Mouse (Mus musculus): ENCODE measurements at regions not wholly inside any gene's neighbourhood (a gene's known extent, or its start where the extent isn't known, plus 50 kb on each side); places are given as distances from the start of the nearest gene placed in this dataset.

GRCm38 (mm10) chr13:90584766-90585165 is 320.4 kb downstream of the Atp6ap1l start:
- DNase-seq = no peak

DNA sequence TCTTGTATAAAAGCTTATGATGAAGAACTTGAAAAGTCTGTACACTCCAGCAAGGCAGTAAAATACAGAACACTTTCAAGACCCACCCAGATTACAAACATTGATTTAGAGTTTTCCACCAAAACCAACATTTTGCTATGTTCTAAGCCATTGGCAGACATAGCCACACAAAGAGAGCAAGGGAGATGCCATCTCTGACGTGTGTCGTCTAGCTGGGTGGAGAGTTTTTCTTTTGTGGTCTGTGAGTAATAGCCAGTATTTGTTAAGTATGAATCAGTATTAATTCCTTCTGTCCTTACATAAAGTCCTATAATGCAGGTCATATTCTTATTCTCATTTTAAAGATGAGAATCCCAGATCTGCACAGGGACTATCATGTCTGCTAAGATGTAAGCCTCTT is 329.8 kb downstream of the Atp6ap1l start:
- DNase-seq = no peak

- DNase-seq = no peak
These were observed 332.6 kb downstream of the Atp6ap1l start for GRCm38 (mm10) chr13:90572580-90572979.

DNA sequence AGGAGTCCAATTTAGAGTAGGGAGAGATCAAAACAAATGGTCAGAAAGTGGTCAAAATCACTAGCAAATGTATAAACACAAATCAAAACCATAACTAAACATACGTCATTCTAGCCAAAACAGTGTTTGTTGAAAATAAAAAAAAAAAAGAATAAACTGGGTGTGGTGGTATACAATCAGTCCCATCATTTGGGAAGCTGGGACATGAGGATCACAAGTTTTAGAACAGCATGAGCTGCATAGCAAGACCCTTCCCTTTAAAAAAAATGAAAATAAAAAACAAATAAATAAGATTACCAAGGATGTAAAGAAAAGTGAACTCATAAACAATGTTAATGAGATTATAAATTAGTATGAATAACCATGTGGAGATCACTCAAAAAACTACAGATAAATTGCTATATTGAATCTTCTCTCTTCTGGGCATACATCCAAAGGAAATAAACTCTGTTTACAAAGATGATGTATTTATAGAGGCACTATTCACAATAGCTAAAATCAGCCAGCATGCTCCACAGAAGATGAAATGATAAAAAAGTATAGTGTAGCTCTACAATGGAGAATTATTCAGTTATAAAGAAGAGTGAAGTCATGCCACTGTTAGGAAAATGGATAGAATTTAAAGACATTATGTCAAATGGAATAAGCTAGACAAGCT is 341.8 kb downstream of the Atp6ap1l start:
- DNase-seq = no peak

GRCm38 (mm10) chr13:90560095-90560494 is 345.1 kb downstream of the Atp6ap1l start:
- no peak for DNase-seq

DNA sequence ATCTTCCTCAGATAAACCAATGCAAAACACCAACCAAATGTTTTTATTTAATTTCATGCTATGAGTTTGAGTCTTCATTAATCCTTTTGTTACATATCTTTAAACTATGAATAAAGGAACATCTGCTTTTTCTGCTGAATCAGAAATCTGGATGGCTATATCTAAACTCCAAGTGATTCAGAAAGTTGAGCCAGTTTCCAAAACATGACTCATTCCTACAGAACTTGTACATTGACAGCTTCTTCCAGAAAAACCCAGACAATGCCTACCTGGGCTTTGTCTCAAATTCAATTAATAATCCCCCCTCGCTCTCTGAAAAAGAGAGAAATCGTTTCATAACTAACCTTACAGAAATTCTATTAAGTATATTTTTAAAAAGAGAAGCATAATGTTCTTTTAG is 345.7 kb downstream of the Atp6ap1l start:
- no peak for DNase-seq

GRCm38 (mm10) chr13:90551166-90551565 is 354.0 kb downstream of the Atp6ap1l start:
- no peak for DNase-seq

DNA sequence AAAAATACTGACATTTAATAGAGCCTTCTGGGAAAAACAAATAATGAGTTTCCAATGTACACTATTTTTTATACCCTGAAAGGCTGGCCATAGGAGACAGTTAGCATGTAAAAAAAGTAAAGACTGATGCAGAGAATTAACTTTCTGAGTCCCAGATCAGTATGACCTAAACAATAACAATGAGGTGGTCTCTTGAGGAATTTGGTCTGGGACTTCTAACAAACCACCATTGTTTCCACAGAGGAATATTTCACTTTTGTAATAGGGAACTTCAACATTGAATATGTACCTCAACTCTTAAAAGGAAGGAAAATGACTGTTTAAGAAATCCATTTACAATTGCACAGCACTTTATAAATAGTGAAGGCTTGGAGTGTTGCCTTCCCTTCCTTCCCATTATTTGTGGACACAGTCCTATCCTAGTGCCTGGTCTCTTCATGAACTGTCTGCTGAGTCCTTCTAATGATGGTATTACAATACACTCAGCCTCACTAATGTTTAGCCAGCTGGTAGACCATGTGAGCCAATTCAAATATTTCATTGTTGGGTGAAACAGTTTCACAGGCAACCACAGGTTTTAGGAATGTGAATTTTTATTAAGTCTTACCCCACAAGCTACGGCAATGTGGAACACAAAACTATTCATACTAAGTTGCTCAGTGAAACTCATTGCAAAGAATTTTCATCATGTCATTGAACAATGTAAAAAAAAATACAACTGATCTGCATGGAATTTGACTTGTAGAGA is 358.7 kb downstream of the Atp6ap1l start:
- DNase-seq = no peak

DNA sequence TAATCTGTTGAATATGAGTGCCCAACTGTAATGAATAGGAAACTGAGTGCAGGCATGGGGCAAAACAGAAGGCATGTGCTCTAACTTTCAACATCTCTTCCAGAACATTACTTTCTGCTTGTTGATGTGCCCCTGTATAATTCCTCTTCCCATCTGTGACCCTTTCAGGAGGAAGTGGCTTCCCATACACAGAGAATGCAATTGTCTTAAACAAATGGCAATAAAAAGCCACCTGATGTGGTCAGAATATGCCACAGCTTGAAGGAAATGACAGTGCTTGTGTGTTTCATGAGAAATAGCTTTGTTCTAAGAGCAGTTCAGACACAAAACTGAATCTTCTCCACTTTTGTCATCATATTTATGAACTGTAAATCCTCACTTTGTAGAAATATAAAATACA is 359.3 kb downstream of the Atp6ap1l start:
- no peak for DNase-seq

DNA sequence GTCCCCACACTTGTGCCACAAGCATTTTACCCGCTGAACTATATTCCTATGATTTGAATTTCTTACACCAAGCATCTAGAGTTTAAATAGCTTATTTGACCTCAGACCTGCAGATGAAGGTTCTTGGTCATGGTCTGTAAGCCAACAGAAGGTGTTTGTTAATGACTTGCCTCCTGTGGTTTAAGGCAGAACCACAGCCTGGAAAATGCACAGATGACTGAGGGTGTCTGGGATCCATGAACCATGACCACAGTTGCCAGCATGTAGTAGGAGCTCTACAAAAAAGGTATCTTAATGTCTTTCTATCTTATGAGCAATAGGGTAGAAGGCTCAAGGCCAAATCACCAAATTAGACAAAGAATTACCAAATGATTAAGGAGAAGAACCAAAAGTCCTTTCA is 367.6 kb downstream of the Atp6ap1l start:
- no peak for DNase-seq

GRCm38 (mm10) chr13:90526998-90527397 is 378.2 kb downstream of the Atp6ap1l start:
- no peak for DNase-seq

DNA sequence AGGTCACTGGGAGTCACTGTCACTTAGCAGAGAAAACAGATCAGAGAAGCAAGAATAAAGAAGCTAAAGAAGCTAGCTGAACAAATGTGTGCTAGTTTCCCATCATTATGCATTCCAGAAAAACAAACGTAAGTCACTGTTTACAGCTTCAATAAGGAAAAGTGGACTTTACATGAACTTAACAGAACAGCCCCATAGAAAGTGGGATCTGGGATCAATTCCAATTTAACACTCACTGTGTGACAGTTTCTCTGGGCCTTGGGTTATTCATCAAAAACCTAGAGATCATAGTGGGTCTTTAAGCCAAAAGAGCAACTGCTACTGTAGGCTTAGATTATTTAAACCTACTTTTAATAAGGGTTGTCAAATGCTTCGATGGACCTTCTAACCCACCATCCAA is 379.4 kb downstream of the Atp6ap1l start:
- DNase-seq = no peak

- DNase-seq = no peak
These were observed 383.4 kb downstream of the Atp6ap1l start for GRCm38 (mm10) chr13:90521758-90522245.

DNA sequence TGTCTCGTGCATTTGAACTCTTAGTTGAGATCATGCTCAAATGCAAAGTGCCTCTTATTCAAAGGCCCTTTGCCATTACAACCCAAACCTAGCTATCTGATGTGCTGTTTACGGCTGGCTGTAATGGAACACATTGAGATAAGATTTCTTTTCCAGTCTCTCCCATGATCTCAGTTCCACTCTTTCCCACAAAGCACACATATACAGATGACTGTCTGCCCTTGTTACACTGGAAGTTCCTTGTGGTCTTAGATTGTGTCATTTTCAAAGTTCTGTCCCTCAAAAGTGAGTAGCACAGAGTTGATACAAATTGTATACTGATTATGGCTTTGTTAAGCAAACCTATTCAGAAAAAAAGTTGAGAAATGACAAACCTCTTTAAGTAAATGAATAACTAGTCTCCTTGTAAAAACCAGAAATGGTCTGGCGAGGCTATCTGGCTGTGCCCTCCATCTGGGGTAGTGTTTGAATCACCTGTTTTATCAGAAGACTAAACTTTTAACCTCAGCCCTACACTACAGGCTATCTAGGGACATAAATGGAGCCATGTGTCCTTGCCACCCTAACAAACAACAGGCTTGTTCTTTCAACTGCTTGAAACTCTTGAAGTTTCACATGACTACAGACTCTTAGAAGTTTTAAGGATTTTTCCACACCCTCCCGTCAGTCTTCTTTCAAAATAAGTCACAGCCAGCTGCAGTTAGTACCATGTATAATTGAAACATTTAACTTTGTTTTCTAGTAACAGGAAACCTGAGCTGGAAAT is 384.0 kb downstream of the Atp6ap1l start:
- no peak for DNase-seq

DNA sequence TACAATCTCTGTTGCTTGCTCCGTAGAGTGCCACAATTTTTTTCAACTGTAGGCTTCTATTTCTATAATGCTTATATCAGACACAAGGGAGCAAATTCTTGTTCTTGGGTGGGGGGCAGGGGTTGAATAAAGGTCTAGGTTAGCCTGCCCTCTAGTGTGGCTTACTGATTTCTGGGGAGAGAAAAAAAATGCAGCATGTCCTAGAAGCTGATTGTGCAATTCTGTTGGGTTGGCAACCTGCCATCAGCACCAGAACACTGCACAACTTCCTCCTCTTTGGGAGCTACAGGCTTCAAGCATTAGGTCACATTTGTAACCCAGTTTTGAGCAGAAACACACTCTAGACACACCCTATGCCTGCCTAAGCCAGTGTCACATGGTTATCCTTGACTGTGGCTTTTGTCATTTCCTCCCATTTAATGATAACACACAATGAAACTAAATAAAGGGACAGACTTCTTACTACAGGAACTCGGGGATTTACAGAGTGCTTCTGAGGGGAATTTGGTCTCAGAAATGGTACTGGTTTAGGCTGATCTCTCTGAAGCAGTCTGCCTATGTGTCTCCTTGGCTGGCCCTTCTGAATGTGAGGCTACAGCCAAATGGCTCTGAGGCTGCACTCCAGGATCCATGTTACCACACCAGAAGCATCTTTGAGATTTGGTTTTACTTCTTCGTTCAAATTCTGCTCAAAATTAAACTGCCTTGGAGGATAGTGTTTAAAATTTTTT is 389.2 kb downstream of the Atp6ap1l start:
- peak; percentile 89 for DNase-seq

DNA sequence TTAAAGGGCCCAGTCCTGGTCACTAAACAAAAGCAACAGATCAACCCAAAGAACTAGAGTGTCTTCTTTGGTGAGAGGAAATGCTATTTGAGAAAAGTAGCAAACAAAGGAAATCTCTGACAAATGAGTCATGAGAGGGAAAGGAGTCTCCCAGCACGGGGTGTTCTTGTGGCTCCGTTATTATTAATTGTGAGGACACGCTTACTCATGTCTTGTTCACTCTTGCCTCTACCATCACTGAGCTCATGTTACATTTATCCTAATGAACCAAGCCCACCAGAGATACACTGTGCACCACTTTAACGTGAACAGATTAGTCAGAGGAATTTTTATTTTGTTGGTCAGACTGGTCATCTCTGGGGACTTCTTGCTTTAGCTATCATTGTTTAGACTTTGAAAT is 391.3 kb downstream of the Atp6ap1l start:
- DNase-seq = no peak

DNA sequence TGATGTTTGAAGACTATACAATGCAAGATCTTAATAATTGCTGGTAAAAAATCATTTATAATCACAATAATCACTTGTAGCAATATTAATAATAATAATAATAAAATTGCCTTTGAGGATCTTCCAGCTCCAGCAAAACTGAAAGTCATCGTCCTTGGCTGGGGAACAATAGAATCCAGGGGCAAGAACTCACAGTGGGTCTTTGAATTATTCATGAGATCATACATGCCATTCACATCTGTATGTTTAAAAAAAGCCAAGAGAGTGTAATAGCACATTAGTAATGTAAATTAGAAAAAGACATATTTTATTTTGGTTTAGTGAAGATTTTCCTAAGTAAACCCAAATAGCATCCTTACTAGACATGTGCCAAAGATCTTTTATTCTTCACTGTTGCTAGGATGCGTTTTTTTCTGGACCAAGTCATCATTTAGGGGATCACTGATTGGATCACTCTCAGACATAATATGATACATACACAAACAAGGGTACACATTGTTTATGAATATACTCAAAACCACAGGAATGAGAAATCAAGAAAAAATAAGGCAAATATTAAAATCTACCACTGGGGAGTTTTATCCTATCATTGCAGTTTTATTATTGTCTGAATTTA is 392.3 kb downstream of the Atp6ap1l start:
- no peak for DNase-seq

GRCm38 (mm10) chr13:90510479-90510878 is 394.7 kb downstream of the Atp6ap1l start:
- no peak for DNase-seq

- no peak for DNase-seq
These were observed 402.0 kb downstream of the Atp6ap1l start for GRCm38 (mm10) chr13:90503188-90503587.

DNA sequence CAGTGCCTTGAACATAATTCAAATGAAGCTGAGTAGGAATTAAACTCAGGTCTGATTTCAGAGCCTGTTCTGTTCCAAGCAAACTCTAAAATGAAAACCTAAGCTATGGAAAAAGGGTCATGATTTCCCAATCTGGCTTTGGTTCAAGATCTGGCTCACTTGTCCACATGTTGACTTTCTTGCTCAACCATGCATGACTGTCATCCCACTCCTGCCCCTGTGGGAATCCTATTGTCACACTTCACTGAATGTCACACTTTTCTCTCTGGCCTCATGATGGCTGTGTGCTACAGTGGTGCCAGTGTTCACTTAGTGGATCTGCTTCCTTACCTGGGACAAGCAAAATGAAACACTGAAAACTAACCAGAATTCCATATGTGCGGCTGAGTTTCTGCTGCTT is 403.0 kb downstream of the Atp6ap1l start:
- DNase-seq = no peak

- DNase-seq = no peak
These were observed 406.2 kb downstream of the Atp6ap1l start for GRCm38 (mm10) chr13:90498978-90499377.

DNA sequence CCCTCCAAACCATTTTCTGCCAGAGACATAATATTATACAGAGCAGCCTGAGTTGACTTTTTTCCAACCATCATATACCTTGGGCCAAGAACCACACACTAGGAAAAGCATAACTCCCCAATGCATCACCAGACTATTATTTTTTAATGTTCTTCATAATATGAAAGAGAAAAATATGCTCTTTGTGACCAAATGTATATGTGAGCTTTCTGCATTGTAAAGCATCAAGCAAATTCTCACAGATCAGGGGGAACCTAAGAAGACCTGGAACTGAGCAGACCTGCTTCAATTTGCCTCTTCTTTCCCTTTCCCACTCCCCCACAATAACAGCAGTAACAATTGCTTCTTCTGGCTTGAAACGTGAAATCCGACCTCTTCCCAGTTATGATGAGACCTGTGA is 407.6 kb downstream of the Atp6ap1l start:
- DNase-seq = no peak

- DNase-seq = no peak
These were observed 404.3 kb upstream of the Xrcc4 start for GRCm38 (mm10) chr13:90493696-90494095.
